Mouse (Mus musculus) stomach, embryonic 15.5 days (tissue): ENCODE data around the gene Ccdc115. TPM values are rescaled to one million over a fixed set of nuclear protein-coding genes. Genes with fewer than 3 reads are reported as not detected.

Source experiments
- ATAC-seq: fragments of 200-750 bp; cut with Nextera tagmentation; 2 replicates; pipeline ENCODE4 v1.8.0; 2017; ENCODE audit warnings: low read depth, moderate number of reproducible peaks, moderate TSS enrichment; ENCODE audit not compliant: insufficient read depth, low FRiP score
- H3K27ac ChIP-seq: fragments of 300-500 bp; sonication (generic); 2 replicates; pipeline ENCODE4 v1.5.1; 2015; ENCODE audit warnings: mild to moderate bottlenecking, inconsistent platforms
- H3K27me3 ChIP-seq: fragments of 300-500 bp; sonication (generic); replicated peaks from 2 replicates; pipeline ENCODE4 v1.6.1; 2015; ENCODE audit warnings: inconsistent platforms
- H3K36me3 ChIP-seq: fragments of 300-500 bp; sonication (generic); 2 replicates; pipeline ENCODE4 v1.6.1; 2015; ENCODE audit warnings: inconsistent platforms
- H3K4me1 ChIP-seq: fragments of 300-500 bp; sonication (generic); 2 replicates; pipeline ENCODE4 v1.6.1; 2015; ENCODE audit warnings: inconsistent platforms
- H3K4me2 ChIP-seq: fragments of 300-500 bp; sonication (generic); 2 replicates; pipeline ENCODE4 v1.6.1; 2015; ENCODE audit warnings: mild to moderate bottlenecking, inconsistent platforms
- H3K4me3 ChIP-seq: fragments of 300-500 bp; sonication (generic); replicated peaks from 2 replicates; pipeline ENCODE4 v1.5.1; 2015; ENCODE audit warnings: inconsistent platforms
- H3K9ac ChIP-seq: fragments of 300-500 bp; sonication (generic); 2 replicates; pipeline ENCODE4 v1.6.1; 2015; ENCODE audit warnings: inconsistent platforms
- H3K9me3 ChIP-seq: fragments of 300-500 bp; sonication (generic); 2 replicates; pipeline ENCODE4 v1.6.1; 2016; ENCODE audit warnings: inconsistent platforms
- WGBS: fragments of 180-500 bp; shearing (Covaris S2); methylation state at CpG from one replicate; pipeline ENCODE4 v1.1.7; 2015; 5-methylcytosine and 5-hydroxymethylcytosine counted together
- polyA plus RNA-seq: library from polyadenylated mRNA; unstranded; fragments of >200 nt; fragmentation: Nextera tagmentation; extraction: Ambion mirVana; gene quantifications from 2 replicates; pipeline ENCODE4 v1.2.1, GENCODE M21; 2015

Ccdc115 gene
- polyA plus RNA-seq, 1 experiment from 2014 or later: 52.6 TPM

DNA sequence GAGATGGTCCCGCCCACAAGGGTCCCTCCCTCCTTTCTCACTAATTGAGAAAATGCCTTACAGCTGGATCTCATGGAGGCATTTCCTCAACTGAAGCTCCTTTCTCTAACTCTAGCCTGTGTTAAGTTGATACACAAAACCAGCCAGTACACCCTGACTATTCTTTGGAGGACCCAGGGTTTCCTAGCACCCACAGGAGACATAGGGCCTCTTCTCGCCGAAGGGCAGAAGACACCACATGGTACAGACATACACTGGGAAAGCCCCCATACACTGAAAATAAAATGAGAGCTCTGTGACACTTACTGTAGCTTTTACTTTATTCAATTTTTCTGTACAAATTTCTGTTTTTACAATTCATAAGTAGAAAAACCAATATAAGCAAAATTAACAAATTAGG, 3.1 kb downstream of the Ccdc115 start:
- ATAC-seq: no peak
- no peaks in the 10 kb centered on the region for H3K9me3 ChIP-seq
- no peak overlapping the region for H3K4me3 ChIP-seq
- WGBS: 86% methylated on average over 3 of the region's 3 CpGs
- H3K9ac ChIP-seq: no peak overlapping the region
- H3K36me3 ChIP-seq: 0 out of 2 replicates have a peak, but pooled peaks cover 3% of the 10 kb centered on the region
- peaks cover 11% of the 10 kb centered on the region for H3K4me1 ChIP-seq
- H3K27me3 ChIP-seq: no peaks in the 10 kb centered on the region
- H3K27ac ChIP-seq: no peak overlapping the region
- no peak overlapping the region for H3K4me2 ChIP-seq

DNA sequence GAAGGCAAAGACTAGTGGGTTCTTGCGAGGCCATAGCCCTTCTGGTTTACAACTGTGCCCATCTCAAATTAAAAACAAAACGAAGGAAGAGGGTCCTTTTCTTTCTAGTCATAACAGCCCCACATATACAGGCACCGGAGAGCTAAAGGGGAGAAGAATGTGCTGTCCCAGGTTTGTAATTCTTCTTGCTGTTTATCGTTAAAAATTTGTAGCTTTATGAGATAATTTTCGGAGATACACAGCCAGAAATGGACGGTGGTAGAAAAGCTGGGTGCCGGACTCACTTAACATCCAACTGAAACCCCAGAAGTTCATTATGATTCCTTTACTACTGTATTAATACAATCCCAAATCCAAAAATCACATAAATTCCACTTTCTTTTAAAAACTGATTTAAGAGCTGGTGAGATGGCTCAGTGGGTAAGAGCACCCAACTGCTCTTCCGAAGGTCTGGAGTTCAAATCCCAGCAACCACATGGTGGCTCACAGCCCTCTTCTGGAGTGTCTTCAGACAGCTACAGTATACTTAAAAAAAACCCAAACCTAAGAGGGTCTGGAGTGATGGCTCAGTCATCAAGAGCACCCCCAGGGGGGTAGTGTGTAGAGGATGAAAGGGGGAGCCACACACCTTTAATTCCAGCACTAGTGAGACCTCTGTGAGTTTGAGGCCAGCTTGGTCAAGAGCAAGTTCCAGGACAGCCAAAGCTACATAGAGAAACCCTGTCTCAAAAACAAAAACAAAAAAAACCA, 3.9 kb downstream of the Ccdc115 start:
- H3K36me3 ChIP-seq: 0 out of 2 replicates have a peak, but pooled peaks cover 7% of the 10 kb centered on the region
- peaks cover 6% of the 10 kb centered on the region for H3K4me1 ChIP-seq
- 0 out of 2 replicates have a peak overlapping the region, but pooled peaks have one; percentile 55 for H3K27ac ChIP-seq
- H3K4me3 ChIP-seq: peak overlapping the region; percentile 70
- no peak for ATAC-seq
- no peaks in the 10 kb centered on the region for H3K9me3 ChIP-seq
- H3K9ac ChIP-seq: no peak overlapping the region
- H3K4me2 ChIP-seq: peak overlapping the region; percentile 76
- H3K27me3 ChIP-seq: no peaks in the 10 kb centered on the region
- WGBS: 30% methylated on average over 8 of the region's 8 CpGs

DNA sequence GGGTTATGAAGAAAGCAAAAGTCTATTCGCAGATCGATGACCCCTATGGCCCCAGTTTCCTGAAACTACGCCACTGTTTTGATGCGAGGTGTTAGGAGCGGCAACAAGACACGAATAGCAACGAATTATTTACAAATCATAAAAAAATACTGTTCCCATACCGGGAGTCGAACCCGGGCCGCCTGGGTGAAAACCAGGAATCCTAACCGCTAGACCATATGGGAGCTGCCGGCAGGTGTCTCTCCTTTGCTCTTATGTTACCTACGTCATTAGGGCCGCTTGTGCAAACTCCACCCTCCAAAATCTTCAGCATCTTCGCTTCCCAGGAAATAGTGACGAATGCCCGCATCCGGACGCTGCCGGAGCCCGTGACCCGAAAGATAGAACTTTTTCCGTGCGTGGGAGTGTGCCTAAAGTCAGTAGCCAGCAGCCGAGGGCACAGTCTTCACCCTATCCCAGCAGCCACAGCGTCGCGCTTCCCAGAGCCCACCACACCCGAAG, 4.8 kb downstream of the Ccdc115 start:
- Histone ChIP-seq H3K27me3 (no peaks in the 10 kb centered on the region), H3K27ac (peak overlapping the region; percentile 55; the same call in 1 of the 2 replicates), H3K9ac (peak overlapping the region; percentile 34; the same call in 1 of the 2 replicates), H3K9me3 (0 out of 2 replicates have a peak, but pooled peaks cover 2% of the 10 kb centered on the region), H3K4me3 (peak overlapping the region; percentile 70), H3K4me1 (peaks cover 4% of the 10 kb centered on the region), H3K4me2 (peak overlapping the region; percentile 76), H3K36me3 (0 out of 2 replicates have a peak, but pooled peaks cover 7% of the 10 kb centered on the region)
- WGBS: under 1% methylated on average over 30 of the region's 30 CpGs
- ATAC-seq: peak; percentile 4; the same call in 1 of the 2 replicates

DNA sequence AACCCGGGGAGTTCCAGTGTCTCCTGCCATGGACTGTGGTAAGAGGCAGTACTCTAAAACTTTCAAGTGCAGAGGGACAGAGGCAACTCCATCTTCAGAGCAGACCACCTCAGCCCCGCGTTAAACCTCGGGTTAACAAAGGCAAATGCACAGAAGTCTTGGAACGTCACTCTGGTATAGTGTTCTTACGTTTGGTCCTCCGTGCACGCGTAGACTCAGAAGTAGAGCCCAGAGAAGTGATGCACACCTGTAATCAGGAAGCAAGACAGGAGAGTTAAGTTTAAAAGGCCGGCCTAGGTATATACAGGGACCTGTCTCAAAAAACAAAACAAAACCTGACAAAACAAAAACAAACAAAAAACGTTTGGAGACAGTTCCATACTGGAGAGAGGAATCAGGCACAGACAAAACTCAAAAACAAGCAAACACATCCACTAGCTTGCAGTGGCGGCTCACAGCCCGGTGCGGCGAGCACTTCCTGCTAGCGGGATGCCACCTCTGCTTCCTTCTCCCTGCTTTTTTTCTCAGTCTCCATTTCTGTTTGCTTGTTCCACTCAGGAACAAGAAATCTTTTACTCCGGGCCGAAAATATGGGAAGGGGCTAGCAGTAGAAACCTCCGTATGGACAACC, 5.5 kb downstream of the Ccdc115 start:
- H3K9ac ChIP-seq: no peak overlapping the region
- ATAC-seq: no peak

DNA sequence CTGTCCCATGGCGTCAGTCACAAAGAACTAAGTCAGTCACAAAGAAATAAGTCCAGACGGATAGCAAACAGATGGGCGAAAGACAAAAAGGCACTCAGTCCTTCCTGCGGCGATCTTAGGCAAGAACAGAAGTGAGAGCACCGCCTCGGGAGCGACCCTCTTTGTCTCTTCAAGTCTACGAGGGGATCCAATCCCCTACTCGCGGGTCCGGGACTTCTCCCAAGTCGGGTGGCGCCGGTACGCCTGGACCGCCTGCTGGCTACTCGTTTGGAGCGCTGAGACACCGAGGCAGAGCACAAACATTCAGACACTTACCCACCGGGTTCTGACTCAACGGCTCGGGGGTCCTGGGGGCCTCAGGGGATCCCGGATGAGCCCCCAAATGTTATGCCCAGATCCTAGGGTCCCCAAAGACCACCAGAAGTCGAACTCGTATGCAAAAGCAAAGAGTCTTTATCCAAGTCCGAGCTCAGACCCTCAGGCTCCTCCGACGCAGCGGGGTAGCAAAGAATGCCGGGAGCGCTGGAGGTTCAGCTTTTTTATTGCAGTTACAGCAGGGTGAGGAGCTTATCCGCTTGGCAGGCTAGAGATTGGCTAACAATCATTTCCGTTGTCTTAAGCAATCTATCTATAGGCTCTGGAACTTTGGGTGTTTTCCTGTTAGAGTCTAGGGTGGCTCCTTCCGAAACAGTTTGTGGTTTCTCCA, 6.5 kb downstream of the Ccdc115 start:
- no peaks in the 10 kb centered on the region for H3K4me1 ChIP-seq
- WGBS: 17% methylated on average over 35 of the region's 35 CpGs
- peak overlapping the region; percentile 50 for H3K9ac ChIP-seq
- peak overlapping the region; percentile 76 for H3K4me2 ChIP-seq
- 0 out of 2 replicates have a peak, but pooled peaks cover 9% of the 10 kb centered on the region for H3K36me3 ChIP-seq
- H3K9me3 ChIP-seq: 0 out of 2 replicates have a peak, but pooled peaks cover 2% of the 10 kb centered on the region
- no peaks in the 10 kb centered on the region for H3K27me3 ChIP-seq
- H3K4me3 ChIP-seq: peak overlapping the region; percentile 44
- peak; percentile 40 for ATAC-seq
- peak overlapping the region; percentile 77 for H3K27ac ChIP-seq

More for the DNA sequence above, 5.5 kb downstream of the Ccdc115 start:
- H3K27me3 ChIP-seq: no peaks in the 10 kb centered on the region
- H3K4me1 ChIP-seq: peaks cover 4% of the 10 kb centered on the region
- H3K9me3 ChIP-seq: 0 out of 2 replicates have a peak, but pooled peaks cover 2% of the 10 kb centered on the region
- peak overlapping the region; percentile 76 for H3K4me2 ChIP-seq
- H3K4me3 ChIP-seq: peak overlapping the region; percentile 70
- 12% methylated on average over 19 of the region's 19 CpGs for WGBS
- H3K36me3 ChIP-seq: 0 out of 2 replicates have a peak, but pooled peaks cover 9% of the 10 kb centered on the region
- H3K27ac ChIP-seq: peak overlapping the region; percentile 59; the same call in 1 of the 2 replicates

DNA sequence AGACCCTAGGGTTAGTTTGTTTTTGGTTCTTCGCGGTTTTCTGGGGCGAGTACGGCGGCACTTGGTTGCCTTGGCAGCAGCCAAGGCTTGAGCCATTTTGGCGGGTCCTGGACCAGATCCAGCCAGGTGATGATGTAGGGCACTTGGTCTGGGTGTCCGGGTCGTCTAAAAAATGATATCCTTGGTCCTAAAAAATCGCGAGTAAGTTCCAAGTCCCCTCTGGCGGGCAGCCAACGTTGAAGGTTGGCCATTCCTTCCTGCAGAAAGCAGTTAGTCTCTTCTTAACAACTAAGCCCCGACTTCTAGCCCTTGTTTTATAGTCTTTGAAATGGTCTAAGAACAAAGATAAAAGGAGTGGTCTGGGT, 7.1 kb downstream of the Ccdc115 start:
- 56% methylated on average over 13 of the region's 13 CpGs for WGBS

DNA sequence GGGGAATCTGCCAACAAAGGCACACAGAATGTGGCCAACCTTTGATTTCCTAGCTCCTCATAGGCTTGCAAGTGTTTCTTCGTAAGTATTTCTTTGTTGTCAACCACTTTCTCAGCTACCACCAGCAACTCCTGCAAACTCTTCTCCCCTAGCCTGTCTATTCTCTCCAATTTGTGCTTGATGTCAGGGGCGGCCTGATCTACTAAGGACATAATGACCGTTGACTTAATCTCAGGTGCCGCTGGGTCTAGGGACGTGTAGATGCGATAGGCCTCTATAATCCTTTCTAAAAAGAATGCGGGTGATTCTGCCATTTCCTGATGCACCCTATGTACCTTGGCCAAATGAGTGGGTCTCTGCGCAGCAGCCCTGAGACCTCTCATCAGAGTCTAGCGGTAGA, 8.0 kb downstream of the Ccdc115 start:
- Histone ChIP-seq H3K9me3 (0 out of 2 replicates have a peak, but pooled peaks cover 2% of the 10 kb centered on the region), H3K9ac (no peak overlapping the region), H3K36me3 (0 out of 2 replicates have a peak, but pooled peaks cover 9% of the 10 kb centered on the region), H3K27ac (no peak overlapping the region), H3K4me1 (no peaks in the 10 kb centered on the region), H3K27me3 (no peaks in the 10 kb centered on the region), H3K4me2 (no peak overlapping the region), H3K4me3 (no peak overlapping the region)
- no peak for ATAC-seq
- 97% methylated on average over 9 of the region's 9 CpGs for WGBS

More for the DNA sequence above, 7.1 kb downstream of the Ccdc115 start:
- Histone ChIP-seq H3K4me2 (peak overlapping the region; percentile 76), H3K9ac (no peak overlapping the region), H3K36me3 (0 out of 2 replicates have a peak, but pooled peaks cover 9% of the 10 kb centered on the region), H3K27ac (peak overlapping the region; percentile 77; the same call in 1 of the 2 replicates), H3K4me3 (peak overlapping the region; percentile 44), H3K27me3 (no peaks in the 10 kb centered on the region), H3K4me1 (no peaks in the 10 kb centered on the region), H3K9me3 (0 out of 2 replicates have a peak, but pooled peaks cover 2% of the 10 kb centered on the region)
- no peak for ATAC-seq

DNA sequence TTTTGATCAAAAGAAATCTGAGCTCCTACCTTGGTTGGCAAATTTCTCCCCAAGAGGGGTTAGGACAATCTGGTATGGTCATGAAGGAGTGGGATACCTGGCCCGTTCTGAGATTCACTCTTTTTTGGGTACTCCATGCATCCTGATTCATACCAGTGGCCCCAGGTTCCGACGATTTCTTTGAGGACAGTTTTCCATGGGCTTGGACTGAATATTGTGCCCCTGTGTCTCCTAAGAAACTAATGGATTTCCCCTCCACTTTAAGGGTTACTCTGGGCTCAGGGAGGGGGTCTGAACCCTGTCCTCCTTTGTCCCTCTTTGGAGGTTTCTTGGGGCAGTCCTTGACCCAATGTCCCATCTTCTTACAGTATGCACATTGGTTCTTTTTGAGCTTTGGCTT, 8.5 kb downstream of the Ccdc115 start:
- H3K9me3 ChIP-seq: 0 out of 2 replicates have a peak, but pooled peaks cover 2% of the 10 kb centered on the region
- 94% methylated on average over 3 of the region's 3 CpGs for WGBS

DNA sequence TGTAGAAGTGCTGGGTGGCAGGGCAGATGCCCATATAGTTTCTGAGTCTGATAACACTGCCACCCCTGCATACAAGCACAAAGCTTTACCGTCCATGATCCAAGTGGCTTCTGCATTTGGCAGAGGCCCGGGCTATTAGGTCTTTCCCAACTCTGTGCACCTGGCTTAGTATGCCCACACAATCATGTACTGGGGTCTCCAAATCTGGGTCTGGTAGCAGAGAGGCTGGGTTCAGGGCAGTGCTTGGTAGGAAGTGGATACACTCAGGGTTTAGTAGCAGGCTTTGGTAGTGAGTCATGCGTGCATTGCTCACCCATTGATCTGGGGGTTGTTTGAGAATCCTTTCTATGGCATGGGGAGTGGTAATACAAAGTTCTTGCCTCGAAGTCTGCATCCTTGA, 10.2 kb downstream of the Ccdc115 start:
- ATAC-seq: no peak
- Histone ChIP-seq H3K4me3 (no peak overlapping the region), H3K9ac (no peak overlapping the region), H3K27ac (no peak overlapping the region), H3K4me1 (no peaks in the 10 kb centered on the region), H3K4me2 (no peak overlapping the region), H3K36me3 (0 out of 2 replicates have a peak, but pooled peaks cover 9% of the 10 kb centered on the region), H3K27me3 (no peaks in the 10 kb centered on the region), H3K9me3 (0 out of 2 replicates have a peak, but pooled peaks cover 2% of the 10 kb centered on the region)
- 92% methylated on average over 4 of the region's 4 CpGs for WGBS

More for the DNA sequence above, 8.5 kb downstream of the Ccdc115 start:
- H3K27me3 ChIP-seq: no peaks in the 10 kb centered on the region
- ATAC-seq: no peak
- no peak overlapping the region for H3K4me2 ChIP-seq
- no peaks in the 10 kb centered on the region for H3K4me1 ChIP-seq
- H3K27ac ChIP-seq: no peak overlapping the region
- H3K36me3 ChIP-seq: 0 out of 2 replicates have a peak, but pooled peaks cover 9% of the 10 kb centered on the region
- H3K9ac ChIP-seq: no peak overlapping the region
- no peak overlapping the region for H3K4me3 ChIP-seq

DNA sequence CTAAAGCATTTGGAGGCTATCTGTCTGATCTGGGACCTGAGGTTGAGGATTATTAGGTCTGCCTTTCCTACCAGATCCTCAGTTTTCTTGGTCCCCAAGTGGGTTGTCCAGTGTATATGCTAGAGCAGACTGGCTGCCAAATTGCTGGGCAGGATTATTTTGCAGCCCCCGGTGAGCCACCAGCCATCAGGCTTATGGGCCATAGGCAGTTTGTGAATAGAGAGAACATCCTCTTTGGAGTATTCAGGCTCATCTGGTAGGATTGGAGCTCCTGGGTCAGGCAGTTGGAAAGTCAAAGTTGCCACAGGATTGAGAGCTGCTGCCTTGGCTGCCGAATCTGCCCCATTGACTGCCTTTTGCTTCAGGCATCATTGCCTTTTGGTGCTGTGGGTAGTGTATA, 11.0 kb downstream of the Ccdc115 start:
- 95% methylated on average over 2 of the region's 2 CpGs for WGBS
- Histone ChIP-seq H3K4me3 (no peak overlapping the region), H3K4me1 (no peaks in the 10 kb centered on the region), H3K27me3 (no peaks in the 10 kb centered on the region), H3K9me3 (0 out of 2 replicates have a peak, but pooled peaks cover 2% of the 10 kb centered on the region), H3K36me3 (0 out of 2 replicates have a peak, but pooled peaks cover 9% of the 10 kb centered on the region), H3K27ac (no peak overlapping the region), H3K9ac (no peak overlapping the region), H3K4me2 (no peak overlapping the region)
- no peak for ATAC-seq
